Mouse (Mus musculus) erythroblast, embryonic 14.5 days (primary cell): ENCODE measurements around the gene Tmem8b. TPM values are rescaled to one million over a fixed set of nuclear protein-coding genes. Genes with fewer than 3 reads are reported as not detected.

Experiments used
- H3K27me3 ChIP-seq: 2 replicates; pipeline ENCODE4 v1.6.1; 2012; ENCODE audit warnings: inconsistent platforms; ENCODE audit not compliant: control insufficient read depth
- H3K36me3 ChIP-seq: 2 replicates; pipeline ENCODE4 v1.6.1; 2012; ENCODE audit warnings: mild to moderate bottlenecking, inconsistent platforms; ENCODE audit not compliant: control insufficient read depth
- H3K4me1 ChIP-seq: 2 replicates; pipeline ENCODE4 v1.6.1; 2012; ENCODE audit warnings: inconsistent platforms; ENCODE audit not compliant: control insufficient read depth
- H3K4me3 ChIP-seq: replicated peaks from 2 replicates; pipeline ENCODE3; 2012; ENCODE audit warnings: moderate library complexity, mild to moderate bottlenecking, inconsistent platforms
- H3K9me3 ChIP-seq: 2 replicates; pipeline ENCODE4 v1.6.1; 2012; ENCODE audit warnings: low read length, inconsistent platforms, mixed read lengths; ENCODE audit not compliant: control insufficient read depth
- GATA1 ChIP-seq: IDR thresholded peaks from 2 replicates; pipeline ENCODE4 v1.6.1; 2012; ENCODE audit warnings: low read length, inconsistent platforms, mixed read lengths
- TAL1 ChIP-seq: IDR thresholded peaks from 3 replicates; pipeline ENCODE4 v1.6.1; 2012; ENCODE audit warnings: low read length, inconsistent platforms, mixed read lengths
- polyA plus RNA-seq: library from polyadenylated mRNA; stranded (reverse); fragments of >175 nt; gene quantifications from 2 replicates; pipeline ENCODE4 v1.2.3, GENCODE M21; 2012

The Tmem8b gene
- polyA plus RNA-seq, 1 experiment, result 0.03 TPM

DNA sequence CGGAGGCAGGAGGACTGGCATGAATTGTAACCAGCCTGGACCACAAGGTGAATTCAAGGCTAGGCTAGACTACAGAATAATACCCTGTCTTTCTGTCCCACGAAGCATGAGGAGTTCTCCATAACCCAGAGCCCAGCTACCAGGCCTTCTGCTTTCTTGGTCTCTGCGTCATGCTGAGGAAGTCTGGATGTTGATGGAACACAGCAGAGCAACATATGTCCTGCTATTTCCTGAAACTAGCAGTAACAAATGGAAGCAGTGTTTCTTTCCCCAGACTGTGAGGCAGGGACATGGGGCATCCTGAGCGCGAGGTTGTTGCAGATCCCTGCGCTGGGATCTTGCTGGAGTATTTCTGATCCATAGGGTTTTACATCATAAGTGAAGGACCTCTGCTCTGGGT, 9.8 kb downstream of the Tmem8b start:
- H3K4me3 ChIP-seq, result no peak overlapping the region
- H3K27me3 ChIP-seq, result no peaks in the 10 kb centered on the region
- H3K9me3 ChIP-seq, result no peaks in the 10 kb centered on the region
- TF ChIP-seq GATA1 (no peak), TAL1 (no peak)
- H3K36me3 ChIP-seq, result no peaks in the 10 kb centered on the region
- H3K4me1 ChIP-seq, result peaks cover 2% of the 10 kb centered on the region; the same call in 1 of the 2 replicates

DNA sequence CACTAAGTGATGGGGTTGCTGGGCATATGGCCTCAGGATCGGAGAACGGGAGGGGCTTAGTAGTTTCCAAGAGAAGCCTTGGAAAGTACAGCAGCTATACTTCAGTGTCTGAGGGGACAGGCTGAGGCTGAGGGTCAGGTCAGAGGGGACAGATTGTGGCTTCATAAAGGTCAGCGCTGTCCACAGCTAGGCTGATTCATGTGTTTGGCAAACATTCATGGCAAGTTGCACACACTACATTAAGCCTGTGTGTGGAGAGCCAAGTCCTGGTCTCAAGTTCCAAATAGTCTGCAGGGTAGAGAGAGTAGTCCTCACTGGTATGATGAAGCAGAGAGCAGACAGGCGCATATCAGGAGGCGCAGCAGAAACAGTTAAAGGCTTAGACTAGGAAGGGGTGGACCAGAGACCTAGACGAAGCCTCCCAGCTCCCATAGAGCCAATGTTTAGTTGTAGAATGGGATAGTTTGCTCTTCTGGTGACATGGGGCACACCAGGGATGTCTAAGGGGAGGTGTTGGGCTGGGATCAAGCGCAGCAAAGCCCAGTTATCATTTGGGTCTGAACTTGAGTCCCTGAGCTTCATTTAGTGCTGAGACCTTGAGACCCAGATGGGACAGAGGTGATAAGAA, 10.8 kb downstream of the Tmem8b start:
- Histone ChIP-seq H3K4me3 (no peak overlapping the region), H3K36me3 (no peaks in the 10 kb centered on the region), H3K9me3 (no peaks in the 10 kb centered on the region), H3K4me1 (peaks cover 2% of the 10 kb centered on the region; the same call in 1 of the 2 replicates), H3K27me3 (no peaks in the 10 kb centered on the region)
- TF ChIP-seq TAL1 (no peak), GATA1 (no peak; the same call in 1 of the 2 replicates)

DNA sequence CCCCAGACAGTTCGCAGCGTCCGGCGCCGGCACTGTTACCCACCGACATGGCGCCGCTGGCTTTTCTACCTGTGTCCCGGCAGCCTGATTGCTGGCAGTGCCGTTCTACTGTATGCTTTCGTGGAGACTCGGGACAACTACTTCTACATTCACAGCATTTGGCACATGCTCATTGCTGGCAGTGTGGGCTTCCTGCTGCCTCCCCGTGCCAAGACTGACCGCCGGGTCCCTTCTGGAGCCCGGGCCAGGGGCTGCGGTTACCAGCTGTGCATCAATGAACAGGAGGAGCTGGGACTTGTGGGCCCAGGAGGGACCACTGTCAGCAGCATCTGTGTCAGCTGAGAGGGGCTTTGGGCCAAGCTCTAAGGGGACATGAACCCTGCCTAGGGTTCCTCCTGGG, 21.2 kb downstream of the Tmem8b start:
- no peak for TF ChIP-seq TAL1
- TF ChIP-seq GATA1, result no peak
- H3K36me3 ChIP-seq, result no peaks in the 10 kb centered on the region
- no peak overlapping the region for H3K4me3 ChIP-seq
- peaks cover 15% of the 10 kb centered on the region for H3K4me1 ChIP-seq
- no peaks in the 10 kb centered on the region for H3K27me3 ChIP-seq
- H3K9me3 ChIP-seq, result no peaks in the 10 kb centered on the region

DNA sequence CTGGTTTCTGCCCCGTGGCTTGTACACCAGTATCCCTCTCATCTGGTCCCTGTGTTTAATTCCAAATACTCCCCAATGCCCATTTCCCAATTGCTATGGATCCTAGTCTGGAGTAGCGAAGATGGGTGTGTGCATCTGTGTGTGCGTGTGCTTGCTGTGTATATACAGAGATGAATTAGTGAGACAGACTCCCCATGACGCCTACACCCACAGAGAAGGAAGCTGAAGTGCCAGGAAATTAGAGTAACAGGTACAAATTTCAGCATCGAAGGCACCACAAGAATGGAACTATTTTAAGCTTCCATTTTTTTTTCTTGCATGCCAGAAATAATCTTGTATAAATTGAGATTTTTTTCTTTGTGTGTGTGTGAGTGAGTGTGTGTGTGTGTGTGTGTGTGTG, 22.3 kb downstream of the Tmem8b start:
- Histone ChIP-seq H3K4me1 (peaks cover 17% of the 10 kb centered on the region), H3K27me3 (no peaks in the 10 kb centered on the region), H3K9me3 (no peaks in the 10 kb centered on the region), H3K4me3 (no peak overlapping the region), H3K36me3 (no peaks in the 10 kb centered on the region)
- TF ChIP-seq TAL1 (no peak), GATA1 (no peak)

DNA sequence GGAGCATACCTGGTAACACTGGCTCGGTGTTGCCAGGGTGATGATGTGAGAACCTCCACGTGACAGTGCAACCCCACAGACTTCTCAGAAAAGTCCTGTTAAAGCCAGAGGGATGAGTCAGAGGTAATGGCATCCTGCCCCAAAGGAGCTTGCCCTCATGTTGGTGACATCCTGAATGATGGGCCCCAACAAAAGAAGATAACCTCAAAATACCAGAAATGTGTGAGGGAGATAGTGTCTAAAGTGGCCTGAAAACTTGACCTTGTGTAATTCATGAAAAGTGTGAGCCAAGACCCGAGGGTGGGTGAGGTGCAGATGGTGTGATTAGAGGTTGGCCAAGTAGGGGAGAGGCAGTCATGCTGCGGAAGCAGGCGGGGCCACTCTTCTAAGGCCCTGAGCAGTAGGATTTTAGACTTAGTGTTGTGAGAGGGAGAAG, 25.1 kb downstream of the Tmem8b start:
- peaks cover 17% of the 10 kb centered on the region for H3K4me1 ChIP-seq
- TF ChIP-seq GATA1 (no peak), TAL1 (no peak)
- no peaks in the 10 kb centered on the region for H3K36me3 ChIP-seq
- no peak overlapping the region for H3K4me3 ChIP-seq
- H3K9me3 ChIP-seq, result no peaks in the 10 kb centered on the region
- H3K27me3 ChIP-seq, result no peaks in the 10 kb centered on the region

DNA sequence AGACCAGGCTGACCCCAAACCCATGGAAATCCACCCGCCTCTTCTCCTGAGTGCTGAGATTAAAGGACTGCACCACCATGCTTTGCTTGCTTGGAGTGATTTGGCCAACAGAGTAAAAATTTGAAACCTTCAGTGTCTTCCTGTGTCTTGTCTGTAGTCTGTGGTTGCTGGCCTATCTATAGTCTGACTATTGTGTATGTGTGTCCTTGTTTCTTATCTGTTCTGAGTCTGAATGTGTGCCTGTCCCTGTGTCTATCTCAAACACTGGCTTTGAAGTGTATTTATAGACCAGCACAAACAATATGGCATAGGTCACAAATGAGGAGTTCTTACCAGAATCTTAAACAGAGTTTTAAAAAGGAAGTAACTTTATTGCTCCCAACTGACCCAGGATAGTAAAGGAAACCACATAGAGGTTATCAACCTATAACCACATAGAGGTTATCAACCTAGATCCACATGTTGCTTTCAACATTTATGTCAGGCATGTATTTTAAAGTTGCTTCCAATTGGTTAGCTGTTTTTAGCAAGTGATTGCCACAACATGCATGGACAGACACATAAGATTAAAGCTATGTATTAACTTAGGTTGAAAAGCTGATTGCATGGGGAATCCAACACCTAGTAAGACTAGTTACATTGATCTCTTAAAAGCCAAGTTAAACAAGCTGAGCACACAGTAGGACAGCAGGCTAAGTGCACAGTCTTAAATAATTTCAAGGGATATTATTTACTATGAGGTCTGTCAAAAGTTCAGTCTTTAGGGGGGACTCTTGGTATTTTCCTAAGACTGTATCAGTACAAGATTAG, 25.9 kb downstream of the Tmem8b start:
- no peaks in the 10 kb centered on the region for H3K36me3 ChIP-seq
- H3K4me1 ChIP-seq, result peaks cover 17% of the 10 kb centered on the region
- no peak for TF ChIP-seq GATA1
- TF ChIP-seq TAL1, result no peak
- H3K27me3 ChIP-seq, result no peaks in the 10 kb centered on the region
- H3K9me3 ChIP-seq, result no peaks in the 10 kb centered on the region
- H3K4me3 ChIP-seq, result no peak overlapping the region

DNA sequence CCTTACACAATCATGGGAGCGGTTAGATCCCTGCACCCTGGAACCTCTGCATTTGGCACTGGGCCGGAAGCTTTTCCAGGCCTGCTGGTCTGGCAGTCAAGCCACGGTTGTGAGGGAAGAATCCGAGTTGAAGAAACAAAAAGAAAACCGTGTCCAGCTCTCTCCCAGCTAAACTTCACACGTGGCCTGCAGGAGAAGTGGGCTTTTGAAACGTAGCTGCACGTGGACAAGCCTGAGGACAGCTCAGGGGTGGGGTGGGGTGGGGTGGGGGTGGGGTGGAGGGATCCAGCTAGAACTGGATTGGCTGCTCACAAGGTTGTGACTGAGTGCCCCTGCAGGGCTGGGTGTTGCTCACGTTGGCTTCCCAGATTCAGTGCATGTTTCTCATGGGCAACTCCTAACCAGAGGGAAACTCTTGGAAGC, 26.5 kb downstream of the Tmem8b start:
- Histone ChIP-seq H3K27me3 (no peaks in the 10 kb centered on the region), H3K9me3 (no peaks in the 10 kb centered on the region), H3K4me3 (no peak overlapping the region), H3K4me1 (peaks cover 17% of the 10 kb centered on the region), H3K36me3 (no peaks in the 10 kb centered on the region)
- TF ChIP-seq GATA1, result no peak
- TF ChIP-seq TAL1, result no peak

DNA sequence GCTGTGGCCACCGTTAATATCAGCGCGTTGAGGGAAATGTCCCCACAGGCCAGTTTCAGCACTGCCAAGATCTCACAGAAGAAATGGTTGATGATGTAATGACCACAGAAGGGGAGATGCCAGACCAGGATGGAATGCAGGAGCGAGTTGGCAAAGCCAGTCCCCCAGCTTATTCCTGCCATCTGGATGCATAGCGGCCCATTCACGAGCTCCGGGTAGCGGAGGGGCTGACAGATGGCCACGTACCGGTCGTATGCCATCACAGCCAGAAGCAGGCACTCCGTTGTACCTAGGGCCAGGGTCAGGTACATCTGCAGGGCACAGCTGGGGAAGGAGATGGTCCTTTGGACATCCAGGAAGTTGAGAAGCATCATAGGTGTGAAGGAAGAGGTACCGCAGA, 27.8 kb downstream of the Tmem8b start:
- Histone ChIP-seq H3K4me3 (no peak overlapping the region), H3K9me3 (no peaks in the 10 kb centered on the region), H3K36me3 (no peaks in the 10 kb centered on the region), H3K4me1 (peaks cover 17% of the 10 kb centered on the region), H3K27me3 (no peaks in the 10 kb centered on the region)
- TF ChIP-seq TAL1, result no peak
- no peak for TF ChIP-seq GATA1

DNA sequence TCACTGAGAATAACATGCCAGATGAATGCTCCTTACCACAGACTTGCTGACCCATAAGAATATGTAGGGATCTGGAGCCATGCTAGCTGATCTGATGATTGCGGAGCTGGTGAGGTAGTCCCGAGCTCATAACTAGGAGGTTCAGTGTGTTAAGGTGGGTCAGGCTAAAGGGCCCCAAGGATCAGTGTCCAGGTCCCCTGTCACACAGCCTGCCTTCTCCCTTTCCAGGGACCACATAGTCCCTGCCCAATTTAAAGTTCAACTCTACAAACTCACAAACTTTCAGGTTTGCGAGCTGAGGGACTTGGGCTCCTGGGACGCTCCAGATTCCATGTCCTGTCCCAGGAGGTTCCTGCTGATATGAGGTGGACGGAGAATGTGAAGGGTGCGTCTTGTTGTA, 31.9 kb downstream of the Tmem8b start, which contains the start of gene Olfr70:
Gene Olfr70, minus strand, starts transcription at position 101 of the 400 bp plus-strand sequence.
- Histone ChIP-seq H3K27me3 (no peaks in the 10 kb centered on the region), H3K4me3 (no peak within 1 kb of the TSS), H3K4me1 (no peaks in the 10 kb centered on the region), H3K36me3 (no peaks in the 10 kb centered on the region), H3K9me3 (no peaks in the 10 kb centered on the region)
- TF ChIP-seq TAL1 (no peak), GATA1 (no peak)
